Mouse (Mus musculus) erythroblast, embryonic 14.5 days (primary cell): ENCODE results near the gene Nr1d2.

Experiments
- GATA1 ChIP-seq: IDR thresholded peaks from 2 replicates; pipeline ENCODE4 v1.6.1; 2012; ENCODE audit warnings: low read length, inconsistent platforms, mixed read lengths
- TAL1 ChIP-seq: IDR thresholded peaks from 3 replicates; pipeline ENCODE4 v1.6.1; 2012; ENCODE audit warnings: low read length, inconsistent platforms, mixed read lengths

DNA sequence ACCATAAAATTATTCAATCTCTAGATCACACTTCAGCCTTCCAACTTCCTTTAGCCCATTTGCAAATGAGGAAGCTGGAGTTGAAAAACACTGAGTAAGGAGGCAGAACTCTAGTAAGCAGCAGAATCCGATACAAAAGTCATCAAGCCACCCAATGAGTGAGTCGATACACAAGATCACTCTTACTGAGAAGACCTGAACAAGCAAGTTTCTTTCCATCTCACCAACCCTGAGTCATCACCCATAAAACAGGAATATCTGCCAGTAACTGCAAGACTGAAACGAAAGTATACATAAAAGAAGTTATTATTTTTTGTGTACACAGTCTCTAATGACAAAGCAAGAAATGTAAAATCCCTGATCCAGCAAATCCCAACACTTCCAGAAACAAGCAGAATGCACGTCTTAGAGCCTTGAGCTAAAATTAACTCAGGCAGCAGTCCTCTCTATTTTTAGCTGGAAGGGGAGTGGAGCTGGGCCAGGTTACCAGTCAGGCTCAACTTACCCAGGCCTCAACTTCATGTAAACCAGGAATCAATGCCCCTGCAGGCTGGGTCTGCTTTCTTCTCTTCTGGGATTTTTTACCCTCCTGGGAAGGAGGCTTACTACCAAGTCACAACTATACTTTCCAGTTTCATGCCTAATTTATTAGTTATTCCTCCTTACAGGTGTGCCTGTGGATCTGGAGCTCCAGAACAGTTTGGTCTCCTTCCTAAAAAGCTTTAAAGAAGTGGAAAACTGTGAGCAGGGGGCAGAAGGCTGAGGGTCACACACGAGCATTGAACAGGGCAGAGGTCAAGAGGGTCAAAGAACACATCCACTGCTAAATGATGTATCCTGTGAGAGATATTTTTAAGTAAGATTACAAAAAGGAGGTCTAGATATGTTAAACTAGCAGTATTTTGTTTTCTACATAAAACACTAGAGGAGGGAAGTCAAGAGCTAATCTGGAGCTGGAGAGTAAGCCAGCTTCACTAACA, 4.7 kb downstream of the Nr1d2 start:
- no peak for TF ChIP-seq GATA1
- no peak for TF ChIP-seq TAL1
